Mouse (Mus musculus) hindbrain, embryonic 11.5 days (tissue): Measurements from ENCODE around the gene Hexim2. TPM values are rescaled to one million over a fixed set of nuclear protein-coding genes. Genes with fewer than 3 reads are reported as not detected.
A peak's percentile ranks its signal among the peaks of the same experiment; 100 is the strongest.

ENCODE experiments used
- ATAC-seq: fragments of 200-750 bp; cut with Nextera tagmentation; 2 replicates; pipeline ENCODE4 v1.8.0; 2017; ENCODE audit warnings: mild to moderate bottlenecking, moderate TSS enrichment, moderate library complexity; ENCODE audit not compliant: low FRiP score
- DNase-seq: peaks from one replicate; pipeline ENCODE4 v3.0.0-alpha.2; 2015; ENCODE audit warnings: low spot score
- H3K27ac ChIP-seq: fragments of 300-500 bp; sonication (generic); 2 replicates; pipeline ENCODE4 v1.5.1; 2014; ENCODE audit warnings: mild to moderate bottlenecking, low read depth, low read length
- H3K27me3 ChIP-seq: fragments of 300-500 bp; sonication (generic); 2 replicates; pipeline ENCODE4 v1.6.1; 2014; ENCODE audit warnings: mild to moderate bottlenecking, low read length, moderate library complexity, mixed read lengths; ENCODE audit not compliant: control insufficient read depth, insufficient read depth
- H3K36me3 ChIP-seq: fragments of 300-500 bp; sonication (generic); 2 replicates; pipeline ENCODE4 v1.6.1; 2014; ENCODE audit warnings: mild to moderate bottlenecking, low read length, moderate library complexity, mixed read lengths; ENCODE audit not compliant: control insufficient read depth, insufficient read depth
- H3K4me1 ChIP-seq: fragments of 300-500 bp; sonication (generic); replicated peaks from 2 replicates; pipeline ENCODE4 v1.6.1; 2014; ENCODE audit warnings: low read length, mixed read lengths; ENCODE audit not compliant: control insufficient read depth, insufficient read depth
- H3K4me2 ChIP-seq: fragments of 300-500 bp; sonication (generic); replicated peaks from 2 replicates; pipeline ENCODE4 v1.6.1; 2014; ENCODE audit warnings: mild to moderate bottlenecking, low read depth, low read length
- H3K4me3 ChIP-seq: fragments of 300-500 bp; sonication (generic); 2 replicates; pipeline ENCODE4 v1.5.1; 2014; ENCODE audit warnings: low read depth, low read length
- H3K9ac ChIP-seq: fragments of 300-500 bp; sonication (generic); 2 replicates; pipeline ENCODE4 v1.6.1; 2014; ENCODE audit warnings: low read depth, low read length
- H3K9me3 ChIP-seq: fragments of 300-500 bp; sonication (generic); 2 replicates; pipeline ENCODE4 v1.6.1; 2016; ENCODE audit warnings: low read length; ENCODE audit not compliant: control insufficient read depth
- WGBS: fragments of 180-500 bp; shearing (Covaris S2); extraction: QIAGEN DNeasy Blood & Tissue Kit; methylation state at CpG from one replicate; pipeline ENCODE4 v1.1.7; 2014; 5-methylcytosine and 5-hydroxymethylcytosine counted together
- polyA plus RNA-seq: library from polyadenylated mRNA; unstranded; fragments of >200 nt; fragmentation: Nextera tagmentation; extraction: Ambion mirVana; gene quantifications from 2 replicates; pipeline ENCODE4 v1.2.1, GENCODE M21; 2014

The Hexim2 gene
- 5.2 and 7.3 TPM in 2 replicates for polyA plus RNA-seq

GRCm38 (mm10) chr11:103131701-103132575 lies at the start of gene Hexim2:
TSS of gene Hexim2 (plus strand) at chr11:103132429.
- WGBS = under 1% methylated on average over 39 of the region's 39 CpGs
- Histone ChIP-seq H3K9me3 (no peaks in the 10 kb centered on the region), H3K36me3 (no peaks in the 10 kb centered on the region), H3K4me3 (peak within 1 kb of the TSS; percentile 91), H3K27me3 (no peaks in the 10 kb centered on the region), H3K4me2 (peak within 1 kb of the TSS; percentile 75), H3K4me1 (no peaks in the 10 kb centered on the region; the same call in 1 of the 2 replicates), H3K27ac (peak within 1 kb of the TSS; percentile 97), H3K9ac (peak within 1 kb of the TSS; percentile 100)
- DNase-seq (peak; percentile 76), ATAC-seq (peak; percentile 73)

GRCm38 (mm10) chr11:103093306-103093705 lies 38.9 kb upstream of the Hexim2 start:
- H3K9ac ChIP-seq = no peak overlapping the region
- 97% methylated on average over 7 of the region's 7 CpGs for WGBS

GRCm38 (mm10) chr11:103093862-103094833 lies 38.1 kb upstream of the Hexim2 start:
- no peak for ATAC-seq
- no peaks in the 10 kb centered on the region for H3K9me3 ChIP-seq
- peaks cover 4% of the 10 kb centered on the region; the same call in 1 of the 2 replicates for H3K27me3 ChIP-seq
- H3K36me3 ChIP-seq = no peaks in the 10 kb centered on the region
- no peak for DNase-seq
- H3K4me3 ChIP-seq = no peak overlapping the region
- H3K9ac ChIP-seq = no peak overlapping the region
- WGBS = 78% methylated on average over 20 of the region's 20 CpGs
- no peaks in the 10 kb centered on the region for H3K4me1 ChIP-seq
- no peak overlapping the region for H3K27ac ChIP-seq
- no peak overlapping the region for H3K4me2 ChIP-seq

More at GRCm38 (mm10) chr11:103093306-103093705, 38.9 kb upstream of the Hexim2 start:
- no peak overlapping the region for H3K27ac ChIP-seq
- H3K4me2 ChIP-seq = no peak overlapping the region
- ATAC-seq = no peak
- H3K27me3 ChIP-seq = no peaks in the 10 kb centered on the region
- H3K36me3 ChIP-seq = no peaks in the 10 kb centered on the region
- H3K4me1 ChIP-seq = no peaks in the 10 kb centered on the region
- H3K4me3 ChIP-seq = no peak overlapping the region
- no peak for DNase-seq
- no peaks in the 10 kb centered on the region for H3K9me3 ChIP-seq

- peaks cover 13% of the 10 kb centered on the region for H3K27me3 ChIP-seq
- H3K9me3 ChIP-seq = no peaks in the 10 kb centered on the region
- ATAC-seq (no peak), DNase-seq (no peak)
- no peak overlapping the region for H3K4me3 ChIP-seq
- no peaks in the 10 kb centered on the region for H3K4me1 ChIP-seq
- H3K27ac ChIP-seq = no peak overlapping the region
- H3K9ac ChIP-seq = no peak overlapping the region
- no peak overlapping the region for H3K4me2 ChIP-seq
- H3K36me3 ChIP-seq = no peaks in the 10 kb centered on the region
- 49% methylated on average over 9 of the region's 9 CpGs for WGBS
Measured at GRCm38 (mm10) chr11:103095107-103095670, 37.0 kb upstream of the Hexim2 start.

GRCm38 (mm10) chr11:103095801-103096200 lies 36.4 kb upstream of the Hexim2 start:
- Histone ChIP-seq H3K9me3 (no peaks in the 10 kb centered on the region), H3K27ac (no peak overlapping the region), H3K36me3 (no peaks in the 10 kb centered on the region), H3K9ac (no peak overlapping the region), H3K27me3 (peaks cover 18% of the 10 kb centered on the region), H3K4me1 (no peaks in the 10 kb centered on the region), H3K4me2 (no peak overlapping the region), H3K4me3 (no peak overlapping the region)
- WGBS = 93% methylated on average over 6 of the region's 6 CpGs
- no peak for ATAC-seq
- DNase-seq = no peak

GRCm38 (mm10) chr11:103096979-103097894 lies 35.0 kb upstream of the Hexim2 start:
- Histone ChIP-seq H3K27ac (no peak overlapping the region), H3K27me3 (peaks cover 32% of the 10 kb centered on the region), H3K36me3 (no peaks in the 10 kb centered on the region), H3K4me2 (no peak overlapping the region), H3K9ac (no peak overlapping the region), H3K9me3 (no peaks in the 10 kb centered on the region), H3K4me1 (0 out of 2 replicates have a peak, but pooled peaks cover 2% of the 10 kb centered on the region), H3K4me3 (no peak overlapping the region)
- 32% methylated on average over 22 of the region's 22 CpGs for WGBS
- no peak for DNase-seq
- no peak; the same call in 1 of the 2 replicates for ATAC-seq

- Histone ChIP-seq H3K27ac (no peak overlapping the region), H3K4me3 (no peak overlapping the region), H3K4me1 (0 out of 2 replicates have a peak, but pooled peaks cover 2% of the 10 kb centered on the region), H3K27me3 (peaks cover 32% of the 10 kb centered on the region), H3K36me3 (no peaks in the 10 kb centered on the region), H3K9me3 (no peaks in the 10 kb centered on the region), H3K4me2 (no peak overlapping the region), H3K9ac (no peak overlapping the region)
- DNase-seq (no peak), ATAC-seq (no peak)
- WGBS = 62% methylated on average over 11 of the region's 11 CpGs
Measured at GRCm38 (mm10) chr11:103098531-103099190, 33.6 kb upstream of the Hexim2 start.
